Mouse (Mus musculus): Measurements from ENCODE around the gene Ube2k. TPM values are rescaled to one million over a fixed set of nuclear protein-coding genes. Genes with fewer than 3 reads are reported as not detected.

Ube2k gene
- polyA plus RNA-seq, 1 experiment from 2014 or later: 123 TPM

- Histone ChIP-seq H3K36me3 (ENCODE audit: control insufficient read depth, insufficient read depth, low read length) (peaks cover 79% of the 10 kb centered on the region), H3K9me3 (ENCODE audit: control insufficient read depth, low read length) (no peaks in the 10 kb centered on the region), H3K4me1 (replicated peaks; ENCODE audit: control insufficient read depth, insufficient read depth, low read length) (no peaks in the 10 kb centered on the region), H3K27me3 (replicated peaks; ENCODE audit: control insufficient read depth, insufficient read depth, low read length) (no peaks in the 10 kb centered on the region), H3K4me3 (ENCODE audit: low read depth, low read length) (no peak overlapping the region), H3K4me2 (ENCODE audit: low read length) (no peak overlapping the region), H3K27ac (ENCODE audit: low read depth) (no peak overlapping the region), H3K9ac (ENCODE audit: low read length) (no peak overlapping the region)
- DNase-seq (ENCODE audit: low spot score) (no peak), ATAC-seq (replicated peaks; ENCODE audit: low FRiP score, low TSS enrichment, low read depth) (no peak)
Measured at GRCm38 (mm10) chr5:65624340-65624739, 87.3 kb downstream of the Ube2k start.

GRCm38 (mm10) chr5:65638896-65639295, 101.9 kb downstream of the Ube2k start:
- no peaks in the 10 kb centered on the region for H3K4me1 ChIP-seq (replicated peaks; ENCODE audit: control insufficient read depth, insufficient read depth, low read length)
- no peaks in the 10 kb centered on the region for H3K9me3 ChIP-seq (ENCODE audit: control insufficient read depth, low read length)
- no peaks in the 10 kb centered on the region for H3K27me3 ChIP-seq (replicated peaks; ENCODE audit: control insufficient read depth, insufficient read depth, low read length)
- DNase-seq (ENCODE audit: low spot score) (no peak), ATAC-seq (replicated peaks; ENCODE audit: low FRiP score, low TSS enrichment, low read depth) (no peak)
- H3K27ac ChIP-seq (ENCODE audit: low read depth): no peak overlapping the region
- no peak overlapping the region for H3K4me3 ChIP-seq (ENCODE audit: low read depth, low read length)
- no peak overlapping the region for H3K9ac ChIP-seq (ENCODE audit: low read length)
- no peak overlapping the region for H3K4me2 ChIP-seq (ENCODE audit: low read length)
- H3K36me3 ChIP-seq (ENCODE audit: control insufficient read depth, insufficient read depth, low read length): peaks cover 86% of the 10 kb centered on the region
- 90% methylated on average over 1 of the region's 1 CpGs for WGBS

Other genes with a start within 250 kb of the Ube2k start
- gene Rfc1, start 201.6 kb upstream of the Ube2k start, polyA plus RNA-seq (2014; fragmentation: Nextera tagmentation; extraction: Ambion mirVana): 87.6 and 98.0 TPM in 2 replicates
- gene Klb, start 188.9 kb upstream of the Ube2k start, polyA plus RNA-seq (2014; fragmentation: Nextera tagmentation; extraction: Ambion mirVana): 0.27 and 0.96 TPM in 2 replicates
- 1,354 and 1,361 TPM in 2 replicates for gene Rpl9, start 145.8 kb upstream of the Ube2k start, polyA plus RNA-seq (2014; fragmentation: Nextera tagmentation; extraction: Ambion mirVana)
- gene Lias, start 145.7 kb upstream of the Ube2k start, polyA plus RNA-seq (2014; fragmentation: Nextera tagmentation; extraction: Ambion mirVana): 60.6 and 61.9 TPM in 2 replicates
- 108 and 111 TPM in 2 replicates for gene Ugdh, start 101.3 kb upstream of the Ube2k start, polyA plus RNA-seq (2014; fragmentation: Nextera tagmentation; extraction: Ambion mirVana)
- 2.4 TPM in 1 of 2 replicates, not detected in the other for gene Gm43552, start 44.4 kb upstream of the Ube2k start, polyA plus RNA-seq (2014; fragmentation: Nextera tagmentation; extraction: Ambion mirVana)
- gene Smim14, start within 50 bp of the Ube2k start, polyA plus RNA-seq (2014; fragmentation: Nextera tagmentation; extraction: Ambion mirVana): 109 and 111 TPM in 2 replicates
- 88.7 and 91.9 TPM in 2 replicates for gene Pds5a, start 161.0 kb downstream of the Ube2k start, polyA plus RNA-seq (2014; fragmentation: Nextera tagmentation; extraction: Ambion mirVana)
- gene N4bp2, start 226.3 kb downstream of the Ube2k start, polyA plus RNA-seq (2014; fragmentation: Nextera tagmentation; extraction: Ambion mirVana): 41.0 and 43.4 TPM in 2 replicates